Mouse (Mus musculus) right cerebral cortex, adult 2 months (tissue): ENCODE data around the gene Slc12a5.

Source experiments
- DNase-seq, 2 experiments: peaks; one replicate each; pipeline ENCODE4 v3.0.0; 2021 to 2022; ENCODE audit warnings: low spot score in 2 of 2

Gene Slc12a5

GRCm38 (mm10) chr2:164947506-164947905, 13.1 kb upstream of the Slc12a5 start:
- no peak for DNase-seq

DNA sequence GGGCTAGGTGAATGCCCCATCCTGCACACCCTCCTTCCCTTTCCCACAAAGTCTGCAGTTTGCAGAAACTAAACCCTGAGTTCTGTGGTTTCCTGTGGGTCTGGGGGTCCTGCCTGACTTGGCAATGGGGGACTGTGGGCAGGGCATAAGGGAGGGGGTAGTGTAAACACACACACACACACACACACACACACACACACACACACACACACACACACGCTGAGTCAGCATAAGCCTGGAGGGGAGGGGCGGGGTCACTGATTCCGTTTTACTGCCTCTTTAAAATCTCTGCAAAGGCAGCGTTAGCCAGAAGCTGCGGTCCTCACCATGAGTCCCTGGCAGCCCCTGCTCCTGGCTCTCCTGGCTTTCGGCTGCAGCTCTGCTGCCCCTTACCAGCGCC, 12.7 kb upstream of the Slc12a5 start:
- no peak for DNase-seq

DNA sequence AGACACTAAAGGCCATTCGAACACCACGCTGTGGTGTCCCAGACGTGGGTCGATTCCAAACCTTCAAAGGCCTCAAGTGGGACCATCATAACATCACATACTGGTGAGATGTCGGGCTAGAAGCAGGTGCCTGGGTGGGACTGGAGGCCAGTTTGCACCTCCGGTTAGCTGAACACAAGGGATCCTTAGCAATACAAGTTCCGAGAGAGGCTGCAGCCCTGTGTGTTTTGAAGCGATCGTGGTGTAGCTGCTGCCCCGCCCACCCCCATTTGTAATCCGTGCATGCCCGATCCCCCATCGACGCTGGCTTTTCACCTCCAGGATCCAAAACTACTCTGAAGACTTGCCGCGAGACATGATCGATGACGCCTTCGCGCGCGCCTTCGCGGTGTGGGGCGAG, 11.6 kb upstream of the Slc12a5 start:
- no peak for DNase-seq

- DNase-seq = no peak
Measured at GRCm38 (mm10) chr2:164950501-164950900, 10.1 kb upstream of the Slc12a5 start.

DNA sequence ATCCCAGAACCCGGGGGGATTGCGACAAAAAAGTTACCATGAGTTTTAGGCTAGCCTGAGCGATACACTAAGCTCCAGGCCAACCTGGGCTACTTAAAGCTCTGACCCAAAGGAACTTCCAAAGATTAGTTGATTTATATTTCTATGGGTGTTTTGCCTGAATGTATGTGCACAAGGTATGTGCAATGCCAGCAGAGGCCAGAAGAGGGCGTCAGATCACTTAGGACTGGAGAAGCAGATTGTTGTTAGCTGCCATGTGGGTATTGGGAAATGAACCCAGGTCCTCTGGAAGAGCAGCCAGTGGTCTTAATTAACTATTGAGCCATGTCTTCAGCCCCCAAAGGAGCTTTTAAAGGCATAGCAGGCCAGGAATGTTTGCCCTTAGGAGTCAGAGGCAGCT, 8.9 kb upstream of the Slc12a5 start:
- no peak for DNase-seq

DNA sequence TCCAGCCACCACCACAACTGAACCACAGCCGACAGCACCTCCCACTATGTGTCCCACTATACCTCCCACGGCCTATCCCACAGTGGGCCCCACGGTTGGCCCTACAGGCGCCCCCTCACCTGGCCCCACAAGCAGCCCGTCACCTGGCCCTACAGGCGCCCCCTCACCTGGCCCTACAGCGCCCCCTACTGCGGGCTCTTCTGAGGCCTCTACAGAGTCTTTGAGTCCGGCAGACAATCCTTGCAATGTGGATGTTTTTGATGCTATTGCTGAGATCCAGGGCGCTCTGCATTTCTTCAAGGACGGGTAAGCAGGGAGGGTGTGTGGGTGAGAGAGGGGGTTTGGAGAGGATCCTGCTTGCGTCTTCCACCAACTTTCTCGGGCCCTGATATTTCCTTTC, 8.2 kb upstream of the Slc12a5 start:
- DNase-seq = no peak

GRCm38 (mm10) chr2:164953224-164953623, 7.4 kb upstream of the Slc12a5 start:
- DNase-seq = peak; percentile 72 to 84

GRCm38 (mm10) chr2:164955725-164956124, 4.9 kb upstream of the Slc12a5 start:
- no peak for DNase-seq

- no peak for DNase-seq
Measured at GRCm38 (mm10) chr2:164956195-164956594, 4.4 kb upstream of the Slc12a5 start.

- DNase-seq = no peak
Measured at GRCm38 (mm10) chr2:164957548-164958315, 2.9 kb upstream of the Slc12a5 start.

- peak; percentile 83 to 86 for DNase-seq
Measured at GRCm38 (mm10) chr2:164961506-164962182, 1.0 kb downstream of the Slc12a5 start.

DNA sequence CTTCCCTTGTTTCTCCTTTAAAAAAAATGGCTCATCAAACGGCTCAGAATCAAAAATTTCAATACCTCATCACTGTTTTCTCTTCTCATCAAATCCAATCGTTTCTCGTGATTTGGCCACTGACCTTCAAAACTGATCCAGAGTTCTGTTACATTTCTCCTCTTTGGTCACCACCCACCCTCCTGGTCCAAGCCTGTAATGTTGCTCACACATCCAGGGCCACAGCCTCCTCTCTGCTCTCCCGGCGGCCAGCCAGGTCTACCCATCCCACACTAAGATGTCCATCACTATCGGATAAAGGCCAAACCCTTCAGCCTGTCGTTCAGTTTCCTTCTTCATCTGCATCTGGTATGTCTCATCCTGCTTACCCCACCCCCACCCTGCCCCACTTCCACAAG, 1.6 kb downstream of the Slc12a5 start:
- DNase-seq = no peak

DNA sequence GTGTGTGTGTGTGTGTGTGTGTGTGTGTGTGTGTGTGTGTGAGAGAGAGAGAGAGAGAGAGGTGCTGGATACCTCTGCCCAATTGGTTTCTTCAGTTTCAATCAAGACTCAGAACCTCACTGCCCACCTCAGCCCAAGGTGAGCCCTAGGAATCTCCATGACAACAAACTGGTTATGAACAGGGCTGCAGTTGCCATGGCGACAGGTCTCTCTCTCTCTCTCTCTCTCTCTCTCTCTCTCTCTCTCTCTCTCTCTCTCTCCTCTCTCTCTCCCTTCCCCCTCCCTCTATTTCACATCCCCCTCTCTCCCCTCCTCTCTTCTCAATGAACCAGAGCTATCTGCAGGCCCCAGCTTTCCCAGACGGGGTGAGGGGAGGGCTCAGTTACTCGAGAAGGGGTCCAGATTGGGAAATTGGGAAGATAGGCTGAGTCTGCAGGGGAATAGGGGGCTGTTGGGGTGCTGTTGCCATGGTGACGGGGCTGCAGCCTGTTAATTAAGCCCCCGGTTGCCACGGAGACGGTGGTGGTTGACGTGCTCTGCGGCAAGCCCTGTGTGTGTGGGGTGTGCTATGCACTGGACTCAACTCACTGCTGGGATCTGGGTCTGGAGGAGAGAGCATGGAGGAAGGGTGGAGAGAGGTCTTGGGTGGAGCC, 3.8 kb downstream of the Slc12a5 start:
- DNase-seq = peak; percentile 57 to 67

DNA sequence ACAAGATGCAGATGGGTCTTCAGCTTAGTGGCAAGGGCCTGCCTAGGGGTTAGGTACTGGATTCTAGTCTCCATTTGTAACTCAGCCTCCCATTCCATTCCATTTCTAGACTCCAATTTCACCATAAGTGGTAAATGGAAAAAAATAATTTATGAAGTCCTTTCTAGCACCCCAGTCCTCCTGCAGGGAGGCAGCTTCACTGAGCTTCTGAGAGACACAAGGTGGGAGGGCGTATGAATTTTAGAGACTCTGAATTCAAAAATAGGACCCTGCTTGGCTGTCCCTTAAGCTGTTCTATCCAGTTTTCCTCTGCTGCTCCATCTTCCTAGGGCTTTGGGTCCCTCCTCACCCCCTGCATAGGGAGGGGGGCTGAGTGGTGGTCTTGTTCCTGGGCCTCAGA, 4.4 kb downstream of the Slc12a5 start:
- no peak for DNase-seq

- DNase-seq = no peak
Measured at GRCm38 (mm10) chr2:164966381-164966780, 5.8 kb downstream of the Slc12a5 start.

DNA sequence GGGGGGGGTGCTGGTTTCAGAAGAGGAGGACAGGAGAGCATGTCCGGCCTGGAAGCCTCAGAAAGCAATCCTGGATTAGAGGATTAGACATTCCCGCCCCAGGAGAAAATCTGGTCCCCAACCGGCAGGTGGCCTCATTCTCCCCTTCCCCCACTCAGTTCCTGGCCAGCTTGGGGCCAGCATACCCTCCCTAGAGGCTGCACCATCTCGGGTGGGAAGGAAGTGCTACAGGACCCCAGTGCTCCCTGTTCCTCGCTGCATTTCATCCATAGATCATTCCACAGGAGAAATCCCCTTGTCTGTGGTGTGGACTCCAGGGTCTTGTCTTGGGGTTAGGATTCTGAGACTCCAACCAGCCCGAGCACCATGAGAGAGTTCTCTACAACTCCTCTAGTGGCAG, 6.6 kb downstream of the Slc12a5 start:
- peak in 1 of 2 experiments; percentile 48 for DNase-seq

GRCm38 (mm10) chr2:164967761-164968440, 7.3 kb downstream of the Slc12a5 start:
- peak; percentile 72 to 82 for DNase-seq

DNA sequence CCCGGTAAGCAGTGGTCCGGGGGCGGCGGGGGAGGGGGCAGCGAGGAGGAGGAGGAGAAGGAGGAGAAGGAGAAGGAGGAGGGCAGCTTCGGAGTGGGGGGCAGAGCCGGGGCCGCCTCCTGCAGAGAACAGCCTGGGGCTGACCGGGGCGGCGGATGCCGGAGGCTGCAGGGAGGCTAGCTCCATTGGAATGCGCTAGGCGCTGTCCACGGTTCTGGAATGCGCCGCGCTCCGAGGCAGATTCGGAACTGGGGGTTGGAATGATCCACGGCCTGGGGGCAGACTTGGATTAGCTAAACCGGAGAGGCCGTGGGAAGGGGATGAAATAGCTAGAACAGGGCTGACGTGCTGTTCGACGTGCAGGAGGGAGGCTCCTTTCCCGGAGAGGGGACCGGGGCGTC, 7.8 kb downstream of the Slc12a5 start:
- peak in 1 of 2 experiments; percentile 59 for DNase-seq

- DNase-seq = peak in 1 of 2 experiments; percentile 59
Measured at GRCm38 (mm10) chr2:164969348-164969781, 8.8 kb downstream of the Slc12a5 start.

GRCm38 (mm10) chr2:164970631-164971196, 10.1 kb downstream of the Slc12a5 start:
- peak; percentile 73 to 79 for DNase-seq

DNA sequence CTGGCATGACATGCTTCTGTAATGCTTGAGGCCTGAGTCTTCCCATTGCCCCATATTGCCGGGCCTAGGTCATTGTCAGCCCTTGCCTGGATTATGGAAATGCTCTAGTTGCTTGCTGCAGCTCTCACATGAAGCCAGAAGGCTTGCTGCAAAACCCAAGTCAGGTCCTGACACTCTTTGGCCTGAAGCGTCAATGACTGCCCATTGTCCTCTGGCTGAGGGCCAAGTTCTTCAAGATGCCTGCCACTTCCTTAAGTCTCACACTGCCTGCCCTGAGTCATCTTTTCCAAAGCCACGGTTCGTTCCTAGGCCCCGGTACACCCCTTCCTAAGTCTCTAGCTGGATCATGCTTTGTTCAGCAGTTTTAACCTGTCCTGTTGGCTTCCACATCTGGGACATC, 12.0 kb downstream of the Slc12a5 start:
- DNase-seq = no peak

DNA sequence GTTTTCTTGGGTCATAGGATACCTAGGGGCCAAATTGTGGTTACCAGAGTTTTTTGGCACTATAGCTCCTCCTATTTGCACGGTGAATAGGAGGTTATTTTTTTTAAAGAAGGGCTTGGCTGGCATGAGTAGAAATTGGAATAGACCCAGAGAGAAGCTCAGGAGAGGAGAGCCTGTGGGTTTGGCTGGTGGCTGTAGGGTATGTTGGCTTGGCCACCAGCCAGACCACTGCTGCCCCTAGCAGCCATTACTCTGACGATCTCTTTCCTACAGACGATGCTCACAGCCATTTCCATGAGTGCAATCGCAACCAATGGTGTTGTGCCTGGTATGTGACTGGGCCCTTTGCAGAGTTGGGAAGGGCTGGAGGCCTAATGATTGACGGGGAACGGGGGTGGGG, 15.0 kb downstream of the Slc12a5 start:
- DNase-seq = no peak
